Mouse (Mus musculus) forebrain, embryonic 16.5 days (tissue): ENCODE data around the gene Mapk8ip1. TPM values are rescaled to one million over a fixed set of nuclear protein-coding genes. Genes with fewer than 3 reads are reported as not detected.
A peak's percentile ranks its signal among the peaks of the same experiment; 100 is the strongest.

Source experiments
- ATAC-seq: fragments of 200-750 bp; cut with Nextera tagmentation; 2 replicates; pipeline ENCODE4 v1.8.0; 2017; ENCODE audit warnings: mild to moderate bottlenecking, moderate library complexity
- H3K27ac ChIP-seq: fragments of 300-500 bp; sonication (generic); 2 replicates; pipeline ENCODE4 v1.5.1; 2014; ENCODE audit warnings: low read length, control low read depth
- H3K27me3 ChIP-seq: fragments of 300-500 bp; sonication (generic); replicated peaks from 2 replicates; pipeline ENCODE4 v1.6.1; 2014; ENCODE audit warnings: low read length; ENCODE audit not compliant: control insufficient read depth, insufficient read depth
- H3K36me3 ChIP-seq: fragments of 300-500 bp; sonication (generic); 2 replicates; pipeline ENCODE4 v1.6.1; 2014; ENCODE audit not compliant: control insufficient read depth, insufficient read depth
- H3K4me1 ChIP-seq: fragments of 300-500 bp; sonication (generic); replicated peaks from 2 replicates; pipeline ENCODE4 v1.6.1; 2014; ENCODE audit warnings: low read length; ENCODE audit not compliant: control insufficient read depth, insufficient read depth
- H3K4me2 ChIP-seq: fragments of 300-500 bp; sonication (generic); 2 replicates; pipeline ENCODE4 v1.6.1; 2014; ENCODE audit warnings: mild to moderate bottlenecking, low read length, control low read depth
- H3K4me3 ChIP-seq: fragments of 300-500 bp; sonication (generic); replicated peaks from 2 replicates; pipeline ENCODE4 v1.5.1; 2014; ENCODE audit warnings: mild to moderate bottlenecking, low read length, control low read depth
- H3K9ac ChIP-seq: fragments of 300-500 bp; sonication (generic); replicated peaks from 2 replicates; pipeline ENCODE4 v1.6.1; 2014; ENCODE audit warnings: low read depth, low read length, control low read depth
- H3K9me3 ChIP-seq: fragments of 300-500 bp; sonication (generic); 2 replicates; pipeline ENCODE4 v1.6.1; 2016; ENCODE audit warnings: low read length; ENCODE audit not compliant: control insufficient read depth
- WGBS: fragments of 180-500 bp; shearing (Covaris S2); extraction: QIAGEN DNeasy Blood & Tissue Kit; methylation state at CpG from one replicate; pipeline ENCODE4 v1.1.7; 2014; 5-methylcytosine and 5-hydroxymethylcytosine counted together
- polyA plus RNA-seq: library from polyadenylated mRNA; unstranded; fragments of >200 nt; fragmentation: Nextera tagmentation; extraction: Ambion mirVana; gene quantifications from 2 replicates; pipeline ENCODE4 v1.2.1, GENCODE M21; 2015

Gene Mapk8ip1
- polyA plus RNA-seq, 1 experiment from 2014 or later = 101 TPM

GRCm38 (mm10) chr2:92360893-92361292 is 40.2 kb downstream of the Mapk8ip1 start:
- no peak overlapping the region for H3K4me3 ChIP-seq
- no peak overlapping the region for H3K4me2 ChIP-seq
- peak; percentile 50; the same call in 1 of the 2 replicates for ATAC-seq
- no peaks in the 10 kb centered on the region for H3K9me3 ChIP-seq
- H3K27ac ChIP-seq = peak overlapping the region; percentile 20; the same call in 1 of the 2 replicates
- H3K36me3 ChIP-seq = peaks cover 19% of the 10 kb centered on the region; the same call in 1 of the 2 replicates
- WGBS = 20% methylated on average over 12 of the region's 12 CpGs
- H3K9ac ChIP-seq = no peak overlapping the region
- H3K27me3 ChIP-seq = no peaks in the 10 kb centered on the region
- H3K4me1 ChIP-seq = peaks cover 10% of the 10 kb centered on the region; the same call in 1 of the 2 replicates

DNA sequence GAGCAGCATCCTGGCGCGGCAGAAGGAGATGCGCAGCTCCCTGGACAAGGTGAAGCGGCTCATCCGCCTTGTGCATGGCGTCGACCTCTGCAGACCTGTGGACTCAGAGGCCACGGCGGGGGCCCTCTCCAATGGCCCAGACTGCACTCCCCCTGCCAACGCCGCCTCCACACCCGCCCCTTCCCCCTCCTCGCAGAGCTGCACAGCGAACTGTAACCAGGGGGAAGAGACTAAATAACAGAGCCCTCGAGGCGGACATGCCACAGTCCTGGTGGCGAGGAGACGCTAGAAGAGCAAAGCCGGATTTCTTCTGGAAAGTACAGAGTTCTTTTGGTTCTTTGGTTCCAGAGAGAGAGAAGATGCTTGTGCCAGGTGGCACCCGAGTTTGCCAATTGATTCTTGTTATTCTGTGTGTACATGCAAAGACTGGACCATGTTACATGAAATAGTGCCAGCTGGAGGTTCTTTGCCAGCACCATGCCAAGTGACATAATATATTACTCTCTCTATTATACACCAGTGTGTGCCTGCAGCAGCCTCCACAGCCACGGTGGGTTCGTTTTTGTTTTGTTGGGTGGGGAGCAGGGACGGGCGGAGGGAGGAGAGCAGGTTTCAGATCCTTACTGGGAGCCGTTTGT is 40.8 kb downstream of the Mapk8ip1 start:
- H3K27ac ChIP-seq = peak overlapping the region; percentile 20; the same call in 1 of the 2 replicates
- H3K36me3 ChIP-seq = peaks cover 19% of the 10 kb centered on the region; the same call in 1 of the 2 replicates

GRCm38 (mm10) chr2:92359301-92359700 is 41.8 kb downstream of the Mapk8ip1 start:
- H3K4me2 ChIP-seq = no peak overlapping the region
- H3K36me3 ChIP-seq = peaks cover 19% of the 10 kb centered on the region; the same call in 1 of the 2 replicates
- no peak for ATAC-seq
- no peaks in the 10 kb centered on the region for H3K27me3 ChIP-seq
- no peak overlapping the region for H3K4me3 ChIP-seq
- WGBS = 71% methylated on average over 2 of the region's 2 CpGs
- H3K9me3 ChIP-seq = no peaks in the 10 kb centered on the region
- H3K27ac ChIP-seq = no peak overlapping the region
- H3K9ac ChIP-seq = no peak overlapping the region
- H3K4me1 ChIP-seq = peaks cover 10% of the 10 kb centered on the region; the same call in 1 of the 2 replicates

More for the DNA sequence above, 40.8 kb downstream of the Mapk8ip1 start:
- Histone ChIP-seq H3K9me3 (no peaks in the 10 kb centered on the region), H3K27me3 (no peaks in the 10 kb centered on the region), H3K4me2 (no peak overlapping the region), H3K9ac (no peak overlapping the region), H3K4me1 (peaks cover 10% of the 10 kb centered on the region; the same call in 1 of the 2 replicates), H3K4me3 (no peak overlapping the region)
- ATAC-seq = peak; percentile 54
- WGBS = 60% methylated on average over 25 of the region's 25 CpGs

DNA sequence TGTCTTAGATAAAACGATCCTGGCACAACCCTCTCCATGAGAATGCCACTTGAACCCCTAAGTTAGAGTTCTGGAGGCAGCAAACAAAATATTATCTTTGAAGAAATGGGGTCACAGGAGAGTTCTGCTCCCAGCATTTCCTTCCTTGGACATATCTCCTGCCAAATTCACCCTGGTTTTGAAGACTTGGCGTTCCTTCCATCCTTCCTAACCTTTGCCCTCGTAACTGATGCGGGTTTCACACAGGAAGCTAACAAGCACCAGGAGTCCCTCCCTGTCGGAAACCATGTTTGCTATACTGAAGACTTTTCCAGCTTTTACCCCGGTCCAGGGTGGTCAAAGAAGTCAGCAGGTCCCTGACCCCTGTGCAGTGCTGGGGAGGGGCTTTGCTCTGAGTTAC is 46.8 kb downstream of the Mapk8ip1 start:
- Histone ChIP-seq H3K4me3 (no peak overlapping the region), H3K9ac (no peak overlapping the region), H3K9me3 (no peaks in the 10 kb centered on the region), H3K27me3 (no peaks in the 10 kb centered on the region), H3K36me3 (peaks cover 14% of the 10 kb centered on the region; the same call in 1 of the 2 replicates), H3K4me2 (no peak overlapping the region), H3K27ac (no peak overlapping the region), H3K4me1 (no peaks in the 10 kb centered on the region)
- no peak for ATAC-seq
- WGBS = 80% methylated on average over 6 of the region's 6 CpGs

DNA sequence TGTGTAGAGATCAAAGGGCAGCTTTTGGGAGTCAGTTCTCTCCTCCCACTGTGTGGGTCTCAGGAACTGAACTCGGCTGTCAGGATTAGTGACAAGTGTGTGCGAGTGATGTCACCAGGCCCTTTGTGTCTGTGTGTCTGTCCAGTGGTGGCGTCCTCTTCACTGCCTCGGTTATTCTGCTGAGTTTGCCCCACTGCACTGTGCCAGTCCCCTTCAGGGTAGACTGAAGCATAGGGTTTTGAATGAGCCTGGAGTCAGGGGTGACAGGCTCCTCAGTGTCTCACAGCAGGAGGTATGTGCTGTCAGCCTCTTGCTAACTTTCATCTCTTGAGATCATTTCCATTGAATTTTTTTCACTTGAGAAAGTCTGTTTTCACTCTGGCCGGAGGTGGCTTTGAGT is 47.7 kb downstream of the Mapk8ip1 start:
- no peak for ATAC-seq
- H3K9me3 ChIP-seq = no peaks in the 10 kb centered on the region
- WGBS = 15% methylated on average over 5 of the region's 5 CpGs

GRCm38 (mm10) chr2:92350686-92351085 is 50.4 kb downstream of the Mapk8ip1 start:
- Histone ChIP-seq H3K4me2 (no peak overlapping the region), H3K4me1 (no peaks in the 10 kb centered on the region), H3K9ac (no peak overlapping the region), H3K27ac (no peak overlapping the region), H3K27me3 (no peaks in the 10 kb centered on the region), H3K9me3 (no peaks in the 10 kb centered on the region), H3K4me3 (no peak overlapping the region), H3K36me3 (peaks cover 5% of the 10 kb centered on the region)
- 89% methylated on average over 5 of the region's 5 CpGs for WGBS
- ATAC-seq = no peak

More for the DNA sequence above, 47.7 kb downstream of the Mapk8ip1 start:
- Histone ChIP-seq H3K4me1 (no peaks in the 10 kb centered on the region), H3K36me3 (peaks cover 16% of the 10 kb centered on the region), H3K9ac (no peak overlapping the region), H3K27me3 (no peaks in the 10 kb centered on the region), H3K4me2 (no peak overlapping the region), H3K27ac (no peak overlapping the region), H3K4me3 (no peak overlapping the region)

- no peak for ATAC-seq
- no peak overlapping the region for H3K4me3 ChIP-seq
- no peak overlapping the region for H3K4me2 ChIP-seq
- H3K27me3 ChIP-seq = no peaks in the 10 kb centered on the region
- H3K9me3 ChIP-seq = no peaks in the 10 kb centered on the region
- H3K27ac ChIP-seq = no peak overlapping the region
- 73% methylated on average over 6 of the region's 6 CpGs for WGBS
- peaks cover 7% of the 10 kb centered on the region for H3K36me3 ChIP-seq
- no peaks in the 10 kb centered on the region for H3K4me1 ChIP-seq
- no peak overlapping the region for H3K9ac ChIP-seq
These were observed 51.3 kb downstream of the Mapk8ip1 start for GRCm38 (mm10) chr2:92349589-92350425.

DNA sequence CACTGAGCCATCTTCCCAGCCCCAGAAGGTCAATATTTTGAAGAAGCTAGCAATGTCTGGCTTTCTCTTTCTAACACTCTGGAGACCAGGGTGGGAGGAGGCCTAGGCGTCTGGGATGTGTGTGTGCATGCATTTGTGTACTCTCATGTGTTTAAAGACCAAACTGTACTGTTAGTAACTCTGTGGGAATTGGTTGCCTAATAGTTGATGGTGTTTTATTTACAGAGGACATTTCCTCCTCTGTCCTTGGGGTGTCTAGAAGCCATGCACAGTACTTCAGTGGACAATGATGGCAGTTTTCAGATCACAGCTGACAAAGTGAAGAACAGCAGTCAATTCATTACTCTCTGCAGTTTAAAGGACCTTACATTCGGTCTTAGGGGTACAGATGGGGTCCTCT is 53.9 kb downstream of the Mapk8ip1 start:
- 94% methylated on average over 2 of the region's 2 CpGs for WGBS
- H3K4me2 ChIP-seq = no peak overlapping the region
- no peaks in the 10 kb centered on the region for H3K27me3 ChIP-seq
- no peaks in the 10 kb centered on the region for H3K9me3 ChIP-seq
- H3K4me3 ChIP-seq = no peak overlapping the region
- H3K27ac ChIP-seq = no peak overlapping the region
- no peak overlapping the region for H3K9ac ChIP-seq
- H3K36me3 ChIP-seq = peaks cover 6% of the 10 kb centered on the region
- no peaks in the 10 kb centered on the region for H3K4me1 ChIP-seq
- no peak for ATAC-seq

- no peaks in the 10 kb centered on the region for H3K4me1 ChIP-seq
- H3K4me3 ChIP-seq = no peak overlapping the region
- no peak overlapping the region for H3K27ac ChIP-seq
- H3K27me3 ChIP-seq = no peaks in the 10 kb centered on the region
- no peak overlapping the region for H3K4me2 ChIP-seq
- no peaks in the 10 kb centered on the region for H3K9me3 ChIP-seq
- no peak for ATAC-seq
- H3K36me3 ChIP-seq = peaks cover 5% of the 10 kb centered on the region; the same call in 1 of the 2 replicates
- H3K9ac ChIP-seq = no peak overlapping the region
These were observed 58.6 kb downstream of the Mapk8ip1 start for GRCm38 (mm10) chr2:92342418-92342817.
